Mouse (Mus musculus): ENCODE results near the gene Gm15080. TPM values are rescaled to one million over a fixed set of nuclear protein-coding genes. Genes with fewer than 3 reads are reported as not detected.

Gene Gm15080
- polyA plus RNA-seq (2014; fragmentation: Illumina TruSeq; extraction: RNeasy Lipid Tissue Mini Kit (QIAGEN cat#74804); ENCODE audit: low read depth, low replicate concordance) = not detected

DNA sequence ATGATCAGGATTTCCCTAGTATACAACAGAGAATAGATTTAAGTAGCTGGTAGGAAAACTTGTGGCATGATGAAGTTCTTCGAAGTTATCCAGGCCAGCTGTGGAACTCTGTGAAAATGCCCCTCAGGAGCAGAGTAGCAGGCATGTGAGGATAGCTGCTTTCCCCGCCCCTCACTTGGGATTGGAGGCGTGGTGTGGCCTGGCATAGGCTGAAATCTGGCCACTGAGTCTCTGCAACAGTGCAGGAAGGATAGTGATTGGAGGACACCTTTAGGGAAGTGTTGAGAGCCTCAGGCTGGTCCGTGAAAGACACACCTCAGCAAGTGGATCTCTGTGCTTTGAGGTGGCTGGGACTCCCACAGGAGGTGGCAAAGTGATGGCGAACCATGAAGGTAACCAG, at the start of gene Gm15080:
TSS of gene Gm15080 (plus strand) at position 301 of the 400 bp plus-strand sequence.

Other genes with a start within 250 kb of the Gm15080 start
- gene Gm15128, start 227.0 kb upstream of the Gm15080 start, polyA plus RNA-seq (2014; fragmentation: Illumina TruSeq; extraction: RNeasy Lipid Tissue Mini Kit (QIAGEN cat#74804); ENCODE audit: low read depth, low replicate concordance) = not detected
- gene Gm15107, start 187.7 kb downstream of the Gm15080 start, polyA plus RNA-seq (2014; fragmentation: Illumina TruSeq; extraction: RNeasy Lipid Tissue Mini Kit (QIAGEN cat#74804); ENCODE audit: low read depth, low replicate concordance) = not detected